Mouse (Mus musculus) myocyte (in vitro differentiated cells): ENCODE data around the gene Get4.

Source experiments
- CEBPB ChIP-seq: IDR thresholded peaks from 2 replicates; pipeline ENCODE4 v1.6.1; 2011; ENCODE audit warnings: mild to moderate bottlenecking, moderate library complexity; ENCODE audit not compliant: poor library complexity, insufficient read depth, severe bottlenecking
- E2F4 ChIP-seq: IDR thresholded peaks from one replicate; pipeline ENCODE4 v1.6.1; 2011; ENCODE audit warnings: mild to moderate bottlenecking, control low read depth, moderate library complexity; ENCODE audit not compliant: insufficient read depth
- MAX ChIP-seq: IDR thresholded peaks from one replicate; pipeline ENCODE4 v1.6.1; 2011; ENCODE audit warnings: low read depth, mild to moderate bottlenecking, control low read depth
- MYOG ChIP-seq, 3 experiments: IDR thresholded peaks; one replicate each; pipeline ENCODE4 v1.6.1; 2011; ENCODE audit warnings: control low read depth in 2 of 3, low read depth in 2 of 3, mild to moderate bottlenecking in 2 of 3; ENCODE audit not compliant: insufficient read length in 2 of 3, control insufficient read depth in 1 of 3, insufficient read depth in 1 of 3
- POLR2A ChIP-seq: IDR thresholded peaks from one replicate; pipeline ENCODE4 v1.6.1; 2011; ENCODE audit warnings: low read depth, mild to moderate bottlenecking, control low read depth, moderate library complexity; ENCODE audit not compliant: insufficient read length
- TCF3 ChIP-seq: IDR thresholded peaks from one replicate; pipeline ENCODE4 v1.6.1; 2011; ENCODE audit warnings: low read depth, control low read depth; ENCODE audit not compliant: insufficient read length
- USF1 ChIP-seq: IDR thresholded peaks from one replicate; pipeline ENCODE4 v1.6.1; 2011; ENCODE audit warnings: low read depth, mild to moderate bottlenecking, control low read depth, moderate library complexity

DNA sequence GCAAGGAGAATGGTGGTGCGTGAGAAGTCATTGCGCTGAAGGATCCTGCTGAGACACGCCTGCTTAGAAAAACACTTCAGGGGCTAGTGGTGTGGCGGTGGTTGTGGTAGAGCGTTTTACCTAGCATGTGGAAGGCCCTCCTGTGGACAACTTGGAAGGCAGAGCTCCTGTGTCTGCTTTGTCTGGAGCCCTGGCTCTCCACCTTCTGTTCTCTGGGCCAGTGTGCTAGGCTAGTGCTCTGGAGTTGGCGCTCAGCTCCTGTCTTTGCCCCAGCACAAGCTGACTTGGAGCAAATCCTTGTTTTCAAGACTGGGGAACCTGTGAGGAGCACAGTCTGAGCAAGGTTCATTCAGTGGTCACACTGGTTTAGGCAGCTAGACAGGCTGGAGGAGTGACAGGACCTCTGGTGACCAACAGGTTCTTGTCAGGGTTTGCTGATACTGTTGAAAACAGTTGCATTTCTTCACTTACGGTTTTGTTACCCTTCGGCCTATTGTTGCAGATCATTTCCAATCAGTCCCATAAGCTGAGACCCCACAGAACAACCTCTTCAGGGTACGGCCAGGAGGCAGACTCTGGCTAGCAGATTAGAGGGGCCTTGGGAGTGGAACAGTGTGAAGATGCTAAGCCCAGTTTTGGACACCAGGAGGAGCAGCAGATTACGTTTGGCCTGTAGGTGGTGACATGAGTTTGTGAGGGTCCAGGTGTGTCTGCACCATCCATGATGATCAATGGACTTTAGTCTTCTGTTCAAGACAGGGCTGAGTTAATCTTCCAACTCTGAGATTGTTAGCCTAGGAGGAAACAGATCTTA lies 43.0 kb upstream of the Get4 start:
- no peak for TF ChIP-seq POLR2A
- TF ChIP-seq MAX = no peak
- TF ChIP-seq USF1 = no peak
- TF ChIP-seq E2F4 = no peak
- TF ChIP-seq CEBPB = no peak
- no peak for TF ChIP-seq TCF3
- TF ChIP-seq MYOG (IDR thresholded peaks at IDR 0.05; ENCODE audit: control insufficient read depth in 1 of 3, insufficient read depth in 1 of 3, insufficient read length in 2 of 3, low read depth in 2 of 3) = no peak
